ENCODE assay signal across 21 mouse cellular contexts in the genomic region with DNA sequence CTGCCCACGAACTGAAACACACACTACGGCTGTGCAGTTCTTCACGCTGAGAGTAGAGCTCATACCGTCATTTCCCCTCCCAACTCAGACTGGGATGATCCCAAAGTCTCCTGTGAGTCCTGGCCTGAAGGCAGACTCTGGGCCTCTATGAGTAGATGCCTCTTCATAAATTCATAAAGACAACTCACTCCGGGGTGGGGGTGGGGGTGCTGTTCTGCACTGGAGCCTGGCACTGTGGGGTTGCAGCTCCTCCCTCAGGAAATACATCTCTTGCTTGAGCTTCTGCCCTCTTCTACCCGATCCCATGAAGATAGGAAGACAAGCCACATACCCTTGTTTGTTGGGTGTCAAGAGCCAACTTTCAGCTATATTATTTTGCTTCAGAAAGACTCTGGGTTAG. TPM values are rescaled to one million over a fixed set of nuclear protein-coding genes. Genes with fewer than 3 reads are reported as not detected.
A peak's percentile ranks its signal among the peaks of the same experiment; 100 is the strongest.
DNase-seq lines count a peak whose midpoint lies in the region; ATAC-seq and TF ChIP-seq lines count a peak whose summit lies in the region.
"Had no signal": no experiment of that assay in that cellular context is flagged by ENCODE, and none has a peak within 500 bp of the region (broad histone marks: within the 10 kb centered on the region; RNA-seq: fewer than 3 reads in every experiment).

No protein-coding gene starts in this region.

- TF ChIP-seq POLR2A in thymus, adult 2 months (IDR thresholded peaks at IDR 0.05; ENCODE audit: control insufficient read depth, extremely low read depth, insufficient read depth, low read length, poor library complexity) = no peak
- no peak for TF ChIP-seq POLR2A in cerebellum, adult 2 months (IDR thresholded peaks at IDR 0.05; ENCODE audit: borderline replicate concordance, insufficient read depth, low read length)

- H3K27ac ChIP-seq in embryonic facial prominence, embryonic 13.5 days = peak overlapping the region; percentile 40; the same call in 1 of the 2 replicates
- H3K27ac ChIP-seq in embryonic facial prominence, embryonic 10.5 days (replicated peaks) = no peak overlapping the region
- peak overlapping the region; percentile 72 for H3K27ac ChIP-seq in thymus, adult 2 months (ENCODE audit: control insufficient read depth, insufficient read depth, low read length)
- no peak overlapping the region for H3K27ac ChIP-seq in cerebellum, adult 2 months (ENCODE audit: insufficient read depth, low read length)
- H3K27ac ChIP-seq: forebrain, embryonic 12.5 days; midbrain, embryonic 12.5 days; neural tube, embryonic 13.5 days had no signal

- no peak for TF ChIP-seq CTCF in thymus, adult 2 months (IDR thresholded peaks at IDR 0.05; ENCODE audit: borderline replicate concordance, control insufficient read depth, extremely low read depth, insufficient read depth, low read length, poor library complexity)
- TF ChIP-seq CTCF in cerebellum, adult 2 months (IDR thresholded peaks at IDR 0.05; ENCODE audit: borderline replicate concordance, insufficient read depth, low read depth, low read length) = no peak

- H3K4me3 ChIP-seq in embryonic facial prominence, embryonic 13.5 days = no peak overlapping the region
- H3K4me3 ChIP-seq in embryonic facial prominence, embryonic 10.5 days = no peak overlapping the region
- H3K4me3 ChIP-seq in thymus, adult 2 months (ENCODE audit: control insufficient read depth, insufficient read depth, low read length) = no peak overlapping the region
- H3K4me3 ChIP-seq in cerebellum, adult 2 months (replicated peaks; ENCODE audit: insufficient read depth, low read depth, low read length) = no peak overlapping the region
- H3K4me3 ChIP-seq: forebrain, embryonic 12.5 days; midbrain, embryonic 12.5 days; neural tube, embryonic 13.5 days had no signal

- H3K36me3 ChIP-seq in embryonic facial prominence, embryonic 13.5 days = no peaks in the 10 kb centered on the region
- no peaks in the 10 kb centered on the region for H3K36me3 ChIP-seq in embryonic facial prominence, embryonic 10.5 days (replicated peaks)
- H3K36me3 ChIP-seq in thymus, adult 2 months (ENCODE audit: control insufficient read depth, insufficient read depth, low read length) = no peaks in the 10 kb centered on the region
- H3K36me3 ChIP-seq: forebrain, embryonic 12.5 days; midbrain, embryonic 12.5 days; neural tube, embryonic 13.5 days had no signal

- no peaks in the 10 kb centered on the region for H3K9me3 ChIP-seq in embryonic facial prominence, embryonic 13.5 days
- H3K9me3 ChIP-seq in embryonic facial prominence, embryonic 10.5 days = no peaks in the 10 kb centered on the region
- H3K9me3 ChIP-seq: forebrain, embryonic 12.5 days; midbrain, embryonic 12.5 days; neural tube, embryonic 13.5 days had no signal

- peaks cover 8% of the 10 kb centered on the region for H3K4me1 ChIP-seq in embryonic facial prominence, embryonic 13.5 days
- no peaks in the 10 kb centered on the region for H3K4me1 ChIP-seq in embryonic facial prominence, embryonic 10.5 days
- H3K4me1 ChIP-seq in thymus, adult 2 months (replicated peaks; ENCODE audit: control insufficient read depth, insufficient read depth, low read length) = peaks cover 34% of the 10 kb centered on the region
- peaks cover 36% of the 10 kb centered on the region for H3K4me1 ChIP-seq in cerebellum, adult 2 months (ENCODE audit: control insufficient read depth, insufficient read depth, low read length)
- H3K4me1 ChIP-seq: forebrain, embryonic 12.5 days; midbrain, embryonic 12.5 days; neural tube, embryonic 13.5 days had no signal

- H3K27me3 ChIP-seq in embryonic facial prominence, embryonic 13.5 days = no peaks in the 10 kb centered on the region
- H3K27me3 ChIP-seq in embryonic facial prominence, embryonic 10.5 days (replicated peaks; ENCODE audit: low read depth, poor library complexity, severe bottlenecking) = no peaks in the 10 kb centered on the region
- no peaks in the 10 kb centered on the region for H3K27me3 ChIP-seq in thymus, adult 2 months (ENCODE audit: control insufficient read depth, insufficient read depth, low read length)
- H3K27me3 ChIP-seq in cerebellum, adult 2 months (ENCODE audit: control insufficient read depth, insufficient read depth, low read length) = no peaks in the 10 kb centered on the region
- H3K27me3 ChIP-seq: forebrain, embryonic 12.5 days; midbrain, embryonic 12.5 days; neural tube, embryonic 13.5 days had no signal

- ATAC-seq in embryonic facial prominence, embryonic 13.5 days (ENCODE audit: insufficient number of reproducible peaks, insufficient read depth, low FRiP score, low TSS enrichment, low read depth) = no peak
- ATAC-seq in inflammation-experienced regulatory T-cells, adult 6 months = peak; percentile 62
- ATAC-seq: hindbrain, embryonic 16.5 days; liver, postnatal 0 days had no signal

- no peak overlapping the region for H3K9ac ChIP-seq in embryonic facial prominence, embryonic 13.5 days
- H3K9ac ChIP-seq: forebrain, embryonic 12.5 days; liver, postnatal 0 days; midbrain, embryonic 12.5 days; neural tube, embryonic 13.5 days had no signal

- no peak for DNase-seq in embryonic facial prominence, embryonic 10.5 days (ENCODE audit: low spot score)
- no peak for DNase-seq in thymus, adult 2 months
- no peak for DNase-seq in thymus, adult 18-20 months
- DNase-seq in thymus, postnatal 4 days = peak; percentile 53
- DNase-seq in cerebellum, adult 2 months = no peak
- no peak for DNase-seq in adrenal gland, adult (ENCODE audit: inconsistent age in 2 of 2, low spot score in 1 of 2)
- DNase-seq: adrenal gland, postnatal 10 days; cerebellum, adult 11 months; cerebellum, postnatal 14 days; gastrocnemius, postnatal 14 days; kidney, adult 2 months; kidney, postnatal 36 days; left cerebral cortex, postnatal 4 days; liver, postnatal 0 days; lung, postnatal 10 days had no signal

- no peak overlapping the region for H3K4me2 ChIP-seq in embryonic facial prominence, embryonic 13.5 days
- H3K4me2 ChIP-seq: forebrain, embryonic 12.5 days; midbrain, embryonic 12.5 days; neural tube, embryonic 13.5 days had no signal

- WGBS in embryonic facial prominence, embryonic 13.5 days = 49% methylated on average over 6 of the region's 6 CpGs
- WGBS in embryonic facial prominence, embryonic 10.5 days = 89% methylated on average over 6 of the region's 6 CpGs
- 62% methylated on average over 6 of the region's 6 CpGs for WGBS in thymus, adult 2 months
- WGBS in cerebellum, adult 2 months = 70% methylated on average over 6 of the region's 6 CpGs

RNA-seq across cellular contexts. Expression of a gene that starts 59.9 kb away (rescaled TPM):
- polyA plus RNA-seq in embryonic facial prominence, embryonic 13.5 days (2015; fragmentation: Nextera tagmentation; extraction: Ambion mirVana) = 74.7 and 87.7 TPM in 2 replicates
- polyA plus RNA-seq in embryonic facial prominence, embryonic 10.5 days (2016; fragmentation: Nextera tagmentation; extraction: Ambion mirVana) = 32.6 and 33.2 TPM in 2 replicates
- 343 and 598 TPM in 2 replicates for polyA plus RNA-seq in thymus, adult 2 months (2012; rRNA removed)
- polyA plus RNA-seq in inflammation-experienced regulatory T-cells, adult 6 months (2017; shearing (Covaris generic)) = 1 to 10 TPM; 2.4 to 4.0 (median 2.7) TPM
- 45.0 and 56.2 TPM in 2 replicates for polyA plus RNA-seq in cerebellum, adult 2 months (2012; rRNA removed)

Comparison
In these comparisons a context has a peak if more than half of its experiments do, and no peak if none do; other contexts are left out.
1. H3K27ac ChIP-seq: peak in embryonic facial prominence, embryonic 13.5 days (single experiment) and thymus, adult 2 months (single experiment); none in embryonic facial prominence, embryonic 10.5 days (single experiment) and cerebellum, adult 2 months (single experiment).